Mouse (Mus musculus): Measurements from ENCODE around the gene Vmn1r157. TPM values are rescaled to one million over a fixed set of nuclear protein-coding genes. Genes with fewer than 3 reads are reported as not detected.

Vmn1r157 gene
- total RNA-seq (2023), result not detected

GRCm38 (mm10) chr7:22761397-22761796 is at the start of gene Vmn1r157:
Gene Vmn1r157, plus strand, starts transcription at chr7:22761697.

GRCm38 (mm10) chr7:22719610-22720009 is 41.9 kb upstream of the Vmn1r157 start, which contains the start of gene Gm4567:
Gene Gm4567, minus strand, starts transcription at chr7:22719710.

GRCm38 (mm10) chr7:22790682-22791081 is 29.2 kb downstream of the Vmn1r157 start, which contains the start of gene Vmn1r158:
Gene Vmn1r158, minus strand, starts transcription at chr7:22790782.

Other genes starting within 250 kb of the Vmn1r157 start
- gene Vmn1r152, start 238.7 kb upstream of the Vmn1r157 start, total RNA-seq (2023), result not detected
- gene Gm8677, start 226.8 kb upstream of the Vmn1r157 start, total RNA-seq (2023), result not detected
- gene Gm4201, start 196.4 kb upstream of the Vmn1r157 start, total RNA-seq (2023), result not detected
- not detected for gene Gm4565, start 173.6 kb upstream of the Vmn1r157 start, total RNA-seq (2023)
- not detected for gene Vmn1r155, start 103.7 kb upstream of the Vmn1r157 start, total RNA-seq (2023)
- not detected for gene Gm8693, start 69.4 kb upstream of the Vmn1r157 start, total RNA-seq (2023)
- gene Gm4567, start 42.0 kb upstream of the Vmn1r157 start, total RNA-seq (2023), result not detected
- gene Vmn1r158, start 29.1 kb downstream of the Vmn1r157 start, total RNA-seq (2023), result not detected
- not detected for gene Vmn1r159, start 81.9 kb downstream of the Vmn1r157 start, total RNA-seq (2023)
- not detected for gene Vmn1r160, start 109.5 kb downstream of the Vmn1r157 start, total RNA-seq (2023)
- not detected for gene Gm4214, start 223.0 kb downstream of the Vmn1r157 start, total RNA-seq (2023)

Measured in CD8-positive naive resting alpha-beta T cell, adult 57 days (primary cell).